Mouse (Mus musculus) CH12.LX (cell line): ENCODE measurements around the gene Pdia6. TPM values are rescaled to one million over a fixed set of nuclear protein-coding genes. Genes with fewer than 3 reads are reported as not detected.

Experiments
- DNase-seq: peaks from one replicate; pipeline ENCODE4 v3.0.0-alpha.2; 2013; ENCODE audit errors: extremely low read depth
- H3K27ac ChIP-seq: 2 replicates; pipeline ENCODE4 v1.5.1; 2012; ENCODE audit warnings: low read depth, mild to moderate bottlenecking, control low read depth, moderate library complexity; ENCODE audit not compliant: insufficient read depth
- H3K27me3 ChIP-seq: replicated peaks from 2 replicates; pipeline ENCODE3; 2012; ENCODE audit warnings: inconsistent platforms
- H3K36me3 ChIP-seq, 2 experiments: replicated peaks in 1 of 2; 2 replicates each; pipeline versions ENCODE3 to v1.6.1; 2012; ENCODE audit warnings: inconsistent platforms in 1 of 2, low read length in 1 of 2, mild to moderate bottlenecking in 1 of 2, mixed read lengths in 1 of 2, moderate library complexity in 1 of 2; ENCODE audit not compliant: control insufficient read depth in 1 of 2, insufficient read depth in 1 of 2
- H3K4me1 ChIP-seq, 2 experiments: 2 replicates each; pipeline ENCODE4 v1.6.1; 2012; ENCODE audit warnings: inconsistent platforms in 1 of 2, moderate library complexity in 1 of 2; ENCODE audit not compliant: insufficient read depth in 2 of 2, control insufficient read depth in 1 of 2
- H3K4me2 ChIP-seq: 2 replicates; pipeline ENCODE4 v1.6.1; 2012; ENCODE audit warnings: low read depth, mild to moderate bottlenecking, control low read depth; ENCODE audit not compliant: poor library complexity, insufficient read depth, severe bottlenecking
- H3K4me3 ChIP-seq, 3 experiments: fragments of 150-350 bp in 1 of 3; sonication (generic) in 1 of 3; replicated peaks in 1 of 3; 2 replicates each; pipeline versions ENCODE3 to v1.5.1; 2011 to 2012; ENCODE audit warnings: low read depth in 2 of 3, low read length in 2 of 3, mild to moderate bottlenecking in 2 of 3, moderate library complexity in 2 of 3, control low read depth in 1 of 3, improper control_type of control experiment in 1 of 3, inconsistent platforms in 1 of 3, mixed read lengths in 1 of 3; ENCODE audit not compliant: poor library complexity in 1 of 3
- H3K79me2 ChIP-seq: replicated peaks from 2 replicates; pipeline ENCODE4 v1.6.1; 2012; ENCODE audit warnings: mild to moderate bottlenecking, moderate library complexity; ENCODE audit not compliant: control insufficient read depth, poor library complexity, insufficient read depth, severe bottlenecking; ENCODE audit errors: extremely low read depth
- H3K9ac ChIP-seq: 2 replicates; pipeline ENCODE4 v1.6.1; 2012; ENCODE audit warnings: low read depth, mild to moderate bottlenecking, control low read depth, moderate library complexity; ENCODE audit not compliant: insufficient read depth
- H3K9me3 ChIP-seq: replicated peaks from 2 replicates; pipeline ENCODE3; 2012; ENCODE audit warnings: low read length, inconsistent platforms, mixed read lengths
- BHLHE40 ChIP-seq: IDR thresholded peaks from 2 replicates; pipeline ENCODE4 v1.6.1; 2011; ENCODE audit warnings: mild to moderate bottlenecking, low read depth, low read length, improper control_type of control experiment
- CHD1 ChIP-seq: IDR thresholded peaks from 2 replicates; pipeline ENCODE4 v1.6.1; 2012; ENCODE audit warnings: low read depth, low read length, improper control_type of control experiment, inconsistent platforms
- CTCF ChIP-seq, 2 experiments: IDR thresholded peaks in 1 of 2; conservative IDR thresholded peaks in 1 of 2; 2 replicates each; pipeline ENCODE4 v1.5.1; 2011 to 2012; ENCODE audit warnings: low read depth in 2 of 2, low read length in 2 of 2, improper control_type of control experiment in 1 of 2, inconsistent platforms in 1 of 2, mild to moderate bottlenecking in 1 of 2, moderate library complexity in 1 of 2
- E2F4 ChIP-seq: IDR thresholded peaks from 2 replicates; pipeline ENCODE4 v1.6.1; 2011; ENCODE audit warnings: low read depth, low read length, improper control_type of control experiment; ENCODE audit not compliant: insufficient replicate concordance
- ELF1 ChIP-seq: IDR thresholded peaks from 2 replicates; pipeline ENCODE4 v1.6.1; 2014; ENCODE audit warnings: low read depth, mild to moderate bottlenecking, inconsistent platforms, low read length, improper control_type of control experiment
- EP300 ChIP-seq: IDR thresholded peaks from 2 replicates; pipeline ENCODE4 v1.6.1; 2011; ENCODE audit warnings: low read length, improper control_type of control experiment
- GABPA ChIP-seq: IDR thresholded peaks from 2 replicates; pipeline ENCODE4 v1.6.1; 2012; ENCODE audit warnings: low read depth, low read length, improper control_type of control experiment, inconsistent platforms; ENCODE audit not compliant: insufficient replicate concordance
- HCFC1 ChIP-seq: IDR thresholded peaks from 2 replicates; pipeline ENCODE4 v1.6.1; 2012; ENCODE audit warnings: low read depth, mild to moderate bottlenecking, inconsistent platforms, low read length, improper control_type of control experiment
- IRF4 ChIP-seq: IDR thresholded peaks from 2 replicates; pipeline ENCODE4 v1.6.1; 2014; ENCODE audit warnings: low read depth, mild to moderate bottlenecking, inconsistent platforms, low read length, improper control_type of control experiment
- JUND ChIP-seq: conservative IDR thresholded peaks from 2 replicates; pipeline ENCODE4 v1.6.1; 2011; ENCODE audit warnings: low read depth, low read length, improper control_type of control experiment
- KAT2A ChIP-seq: IDR thresholded peaks from 2 replicates; pipeline ENCODE4 v1.6.1; 2012; ENCODE audit warnings: low read length, improper control_type of control experiment, inconsistent platforms; ENCODE audit not compliant: insufficient replicate concordance
- MAFK ChIP-seq: IDR thresholded peaks from 2 replicates; pipeline ENCODE4 v1.6.1; 2011; ENCODE audit warnings: low read length, improper control_type of control experiment; ENCODE audit not compliant: insufficient replicate concordance
- MAX ChIP-seq: IDR thresholded peaks from 2 replicates; pipeline ENCODE4 v1.6.1; 2011; ENCODE audit warnings: low read length, improper control_type of control experiment
- MAZ ChIP-seq: IDR thresholded peaks from 2 replicates; pipeline ENCODE4 v1.6.1; 2012; ENCODE audit warnings: low read depth, mild to moderate bottlenecking, inconsistent platforms, low read length, improper control_type of control experiment, moderate library complexity
- MEF2A ChIP-seq: IDR thresholded peaks from 2 replicates; pipeline ENCODE4 v1.6.1; 2014; ENCODE audit warnings: low read depth, mild to moderate bottlenecking, inconsistent platforms, low read length, improper control_type of control experiment, borderline replicate concordance
- NRF1 ChIP-seq: IDR thresholded peaks from 2 replicates; pipeline ENCODE4 v1.6.1; 2014; ENCODE audit warnings: low read depth, mild to moderate bottlenecking, inconsistent platforms, low read length, improper control_type of control experiment, moderate library complexity
- PAX5 ChIP-seq: IDR thresholded peaks from 2 replicates; pipeline ENCODE4 v1.6.1; 2012; ENCODE audit warnings: low read length, inconsistent platforms, mixed read lengths
- POLR2AphosphoS2 ChIP-seq: IDR thresholded peaks from 2 replicates; pipeline ENCODE4 v1.6.1; 2011; ENCODE audit warnings: low read depth, low read length, improper control_type of control experiment
- RCOR1 ChIP-seq: conservative IDR thresholded peaks from 2 replicates; pipeline ENCODE4 v1.6.1; 2012; ENCODE audit warnings: low read depth, mild to moderate bottlenecking, inconsistent platforms, low read length, improper control_type of control experiment
- SMC3 ChIP-seq: IDR thresholded peaks from 2 replicates; pipeline ENCODE4 v1.6.1; 2011; ENCODE audit warnings: low read depth, low read length, improper control_type of control experiment
- UBTF ChIP-seq: IDR thresholded peaks from 2 replicates; pipeline ENCODE4 v1.6.1; 2012; ENCODE audit warnings: low read depth, mild to moderate bottlenecking, inconsistent platforms, low read length, improper control_type of control experiment, moderate library complexity
- USF1 ChIP-seq: IDR thresholded peaks from 2 replicates; pipeline ENCODE4 v1.6.1; 2014; ENCODE audit warnings: low read depth, mild to moderate bottlenecking, inconsistent platforms, low read length, improper control_type of control experiment
- ZC3H11A ChIP-seq: IDR thresholded peaks from 2 replicates; pipeline ENCODE4 v1.6.1; 2012; ENCODE audit warnings: low read depth, mild to moderate bottlenecking, inconsistent platforms, low read length, improper control_type of control experiment
- ZKSCAN1 ChIP-seq: IDR thresholded peaks from 2 replicates; pipeline ENCODE4 v1.6.1; 2012; ENCODE audit warnings: low read depth, inconsistent platforms, low read length, improper control_type of control experiment, borderline replicate concordance
- dilution Hi-C: fragments of 300-500 bp; cut with MboI; formaldehyde crosslinking; loops from 2 replicates; pipeline ENCODE4 v1.14.3; 2020; ENCODE audit warnings: low sequenced_read_pairs; ENCODE audit not compliant: extremely low pct_unique_long_range_greater_than_20kb, extremely low pct_ligation_motif_present
- in situ Hi-C: fragments of 300-500 bp; cut with MboI; formaldehyde crosslinking; loops from 3 replicates; pipeline ENCODE4 v1.14.3; 2019; ENCODE audit warnings: low sequenced_read_pairs, low pct_ligation_motif_present, low pct_unique_long_range_greater_than_20kb, mixed read lengths
- polyA plus RNA-seq: library from polyadenylated mRNA; unstranded; fragments of >175 nt; gene quantifications from 2 replicates; pipeline ENCODE4 v1.2.1, GENCODE M21; 2012; ENCODE audit warnings: low read depth; ENCODE audit not compliant: insufficient read length
- total RNA-seq, 2 experiments: library from RNA; depleted of rRNA; stranded (reverse); fragments of 300-350 nt in 1 of 2; fragments of >200 nt in 1 of 2; gene quantifications; 2 replicates each; pipeline ENCODE4 v1.2.3; 2012 to 2014

Gene Pdia6
- total and polyA plus RNA-seq, 3 experiments: 359 to 408 (median 382) TPM

DNA sequence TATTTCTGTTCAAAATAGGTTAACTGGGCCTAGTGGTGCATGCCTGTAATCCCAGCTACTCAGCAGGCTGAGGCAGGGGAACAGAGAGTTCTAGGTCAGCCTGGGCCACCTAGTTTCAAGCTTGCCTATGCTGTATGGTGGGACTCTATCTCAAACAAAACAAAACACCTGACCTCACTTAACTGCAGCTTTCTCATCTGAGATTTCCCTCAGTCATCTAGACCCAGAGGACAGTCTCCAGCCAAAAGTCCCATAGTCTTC lies 27.0 kb upstream of the Pdia6 start:
- DNase-seq: no peak
- TF ChIP-seq E2F4 (no peak), UBTF (no peak), CHD1 (no peak), PAX5 (no peak), MEF2A (no peak), ZKSCAN1 (no peak), NRF1 (no peak), ZC3H11A (no peak), KAT2A (no peak), POLR2AphosphoS2 (no peak), SMC3 (no peak), CTCF (conservative IDR thresholded peaks at IDR 0.05 in 1 of 2, IDR thresholded peaks at IDR 0.05 in 1 of 2; ENCODE audit: low read depth in 2 of 2, low read length in 2 of 2) (no peak), GABPA (no peak), MAX (no peak), ELF1 (no peak), MAZ (no peak), JUND (no peak), HCFC1 (no peak), BHLHE40 (no peak)
- TF ChIP-seq, all 38 proteins: peak for 0
- Histone ChIP-seq H3K4me3 (no peak overlapping the region), H3K27ac (no peak overlapping the region), H3K4me2 (no peak overlapping the region), H3K79me2 (no peaks in the 10 kb centered on the region), H3K9me3 (no peaks in the 10 kb centered on the region), H3K9ac (no peak overlapping the region), H3K36me3 (no peaks in the 10 kb centered on the region), H3K27me3 (no peaks in the 10 kb centered on the region), H3K4me1 (peaks cover 3 to 14% of the 10 kb centered on the region in 2 experiments)
- in situ Hi-C loops (loop anchor here (25.0 kb wide), 1 partner anchor 527 kb away; no protein-coding TSS in a partner anchor), dilution Hi-C loops (no loop called here)

DNA sequence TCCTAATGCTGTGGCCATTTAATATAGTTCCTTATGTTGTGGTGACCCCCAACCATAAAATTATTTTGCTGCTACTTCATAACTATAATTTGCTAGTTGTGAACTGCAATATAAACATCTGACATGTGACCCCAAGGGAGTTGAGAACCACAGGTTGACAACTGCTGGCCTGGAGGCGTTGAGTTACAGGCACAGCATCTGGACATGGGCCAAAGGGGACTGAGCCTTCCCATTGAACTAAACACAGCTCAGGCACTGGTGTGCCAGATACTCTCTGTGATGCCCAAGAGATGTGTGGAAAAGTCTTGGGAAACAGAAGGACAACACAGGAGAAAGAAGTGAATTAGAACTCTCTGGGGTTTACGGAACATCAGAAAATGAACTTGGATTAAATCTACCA lies 25.3 kb upstream of the Pdia6 start:
- Histone ChIP-seq H3K9me3 (no peaks in the 10 kb centered on the region), H3K27me3 (no peaks in the 10 kb centered on the region), H3K79me2 (no peaks in the 10 kb centered on the region), H3K36me3 (no peaks in the 10 kb centered on the region), H3K4me3 (no peak overlapping the region), H3K27ac (no peak overlapping the region), H3K9ac (no peak overlapping the region), H3K4me2 (no peak overlapping the region), H3K4me1 (peaks cover 0 to 12% of the 10 kb centered on the region in 2 experiments; a peak in 2 of 4 replicates)
- TF ChIP-seq RCOR1: no peak
- TF ChIP-seq MAFK: no peak
- no peak for TF ChIP-seq ZC3H11A
- no peak for TF ChIP-seq IRF4
- TF ChIP-seq ELF1: no peak
- no peak for TF ChIP-seq USF1
- TF ChIP-seq POLR2AphosphoS2: no peak
- no peak for TF ChIP-seq EP300
- DNase-seq: no peak
- in situ Hi-C loops: loop anchor here (25.0 kb wide), 1 partner anchor 529 kb away; no protein-coding TSS in a partner anchor
- dilution Hi-C loops: no loop called here
